Mouse (Mus musculus) monocyte, adult 2 months (primary cell): ENCODE data around the gene Fto.

Source experiments
- DNase-seq, 2 experiments: peaks; one replicate each; pipeline ENCODE4 v3.0.0; 2022; ENCODE audit warnings: low spot score in 2 of 2, low read depth in 1 of 2

Fto gene

GRCm38 (mm10) chr8:91640471-91640870 lies 327.1 kb downstream of the Fto start:
- no peak for DNase-seq

DNA sequence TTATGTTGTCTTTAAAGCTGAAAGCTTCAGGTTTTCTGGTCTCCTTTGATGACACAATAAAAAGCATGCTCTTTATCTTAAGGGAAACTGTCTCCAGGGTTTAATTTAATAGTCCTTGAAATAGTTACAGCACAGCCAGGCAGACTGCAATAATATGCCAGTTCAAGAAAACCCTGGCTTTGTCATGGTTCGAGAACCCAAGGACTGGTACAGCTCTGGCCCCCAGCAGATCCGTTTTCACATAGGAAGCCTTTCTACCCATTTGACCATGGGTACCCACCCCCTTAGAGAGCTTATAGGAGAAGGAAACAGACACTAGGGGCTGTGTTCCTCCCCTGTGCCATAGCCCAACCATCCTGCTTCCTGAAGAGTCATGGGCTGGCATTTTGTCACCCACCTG lies 332.2 kb downstream of the Fto start:
- DNase-seq: no peak

GRCm38 (mm10) chr8:91647959-91648358 lies 334.6 kb downstream of the Fto start:
- no peak for DNase-seq

DNA sequence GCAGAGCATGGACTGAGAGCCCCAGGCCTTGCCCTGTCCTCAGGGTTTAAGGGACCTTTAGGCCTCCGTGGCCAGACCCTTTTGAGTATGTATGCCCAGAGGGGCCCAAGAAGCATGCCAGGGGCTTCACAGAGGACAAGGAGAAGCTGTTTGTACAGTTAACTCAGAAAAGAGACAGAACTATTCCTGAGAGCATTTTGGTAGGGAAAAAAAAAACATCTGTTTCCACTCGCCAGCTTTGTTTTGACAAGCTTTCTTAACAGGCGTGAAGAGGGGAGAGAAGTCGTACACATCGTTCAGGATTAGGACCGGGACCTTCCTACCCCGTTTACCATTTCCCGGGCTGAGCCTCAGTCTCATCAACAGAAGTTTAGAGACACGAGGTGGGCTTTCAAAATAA lies 335.5 kb downstream of the Fto start:
- no peak for DNase-seq

- no peak for DNase-seq
Measured at GRCm38 (mm10) chr8:91653561-91653960, 340.2 kb downstream of the Fto start.

DNA sequence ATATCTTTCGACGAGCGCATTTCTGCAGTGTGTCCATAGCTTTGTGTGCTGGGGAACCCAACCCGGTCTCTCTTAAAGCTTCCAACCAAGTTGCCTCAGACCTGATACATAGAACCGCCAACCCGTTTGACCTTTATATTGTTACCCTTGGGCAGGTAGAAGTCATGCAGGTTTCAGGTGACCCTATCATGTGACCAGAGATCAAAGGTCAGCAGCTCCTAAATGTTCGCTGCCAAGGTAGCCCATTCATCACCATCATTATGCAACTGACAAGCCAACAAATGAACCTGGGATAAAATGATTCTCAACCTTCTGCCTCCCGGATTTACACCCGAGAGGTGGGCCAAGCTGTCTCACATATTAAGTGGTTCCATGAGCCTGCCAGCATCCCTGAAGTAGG lies 344.1 kb downstream of the Fto start:
- DNase-seq: no peak

DNA sequence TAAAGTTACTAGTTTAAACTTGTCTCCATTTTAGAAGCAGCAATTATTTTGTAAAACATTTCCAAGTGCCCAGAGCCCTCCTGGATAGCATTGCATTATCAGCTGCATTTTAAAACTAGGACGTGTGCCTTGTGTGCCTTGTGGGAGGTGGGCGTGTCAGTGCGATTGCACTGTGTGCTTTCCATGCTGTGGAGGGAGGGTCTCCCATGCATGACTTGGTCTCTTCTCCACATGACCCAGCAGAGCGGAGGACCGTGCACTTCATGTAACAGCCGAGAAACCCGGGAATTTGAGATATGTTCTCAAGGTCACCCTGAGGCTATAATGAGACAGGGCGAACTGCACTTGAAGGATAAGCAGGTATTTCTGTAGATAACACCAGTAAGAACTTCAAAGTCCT lies 347.6 kb downstream of the Fto start:
- no peak for DNase-seq

GRCm38 (mm10) chr8:91669461-91670071 lies 356.2 kb downstream of the Fto start:
- DNase-seq: no peak

DNA sequence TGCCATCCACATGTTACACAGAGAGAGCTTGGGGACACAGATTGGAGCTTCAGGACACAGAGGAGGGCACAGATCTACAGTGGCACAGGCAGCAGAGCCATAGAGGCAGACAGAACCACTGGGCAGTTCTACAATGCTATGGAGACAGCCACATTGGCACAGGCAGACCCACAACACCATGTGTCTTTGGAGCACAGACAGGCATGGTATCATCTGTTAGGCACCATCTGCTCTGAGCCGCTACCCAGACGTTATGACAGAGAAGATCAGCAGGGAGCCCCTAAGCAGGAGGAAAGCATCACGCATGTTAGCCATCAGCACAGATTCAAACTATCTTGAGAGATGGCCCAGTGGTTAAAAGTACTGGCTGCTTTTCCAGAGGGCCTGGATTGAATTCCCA lies 363.6 kb downstream of the Fto start:
- no peak for DNase-seq

GRCm38 (mm10) chr8:91679451-91679850 lies 366.1 kb downstream of the Fto start:
- DNase-seq: no peak

GRCm38 (mm10) chr8:91680125-91680524 lies 366.8 kb downstream of the Fto start:
- no peak for DNase-seq

DNA sequence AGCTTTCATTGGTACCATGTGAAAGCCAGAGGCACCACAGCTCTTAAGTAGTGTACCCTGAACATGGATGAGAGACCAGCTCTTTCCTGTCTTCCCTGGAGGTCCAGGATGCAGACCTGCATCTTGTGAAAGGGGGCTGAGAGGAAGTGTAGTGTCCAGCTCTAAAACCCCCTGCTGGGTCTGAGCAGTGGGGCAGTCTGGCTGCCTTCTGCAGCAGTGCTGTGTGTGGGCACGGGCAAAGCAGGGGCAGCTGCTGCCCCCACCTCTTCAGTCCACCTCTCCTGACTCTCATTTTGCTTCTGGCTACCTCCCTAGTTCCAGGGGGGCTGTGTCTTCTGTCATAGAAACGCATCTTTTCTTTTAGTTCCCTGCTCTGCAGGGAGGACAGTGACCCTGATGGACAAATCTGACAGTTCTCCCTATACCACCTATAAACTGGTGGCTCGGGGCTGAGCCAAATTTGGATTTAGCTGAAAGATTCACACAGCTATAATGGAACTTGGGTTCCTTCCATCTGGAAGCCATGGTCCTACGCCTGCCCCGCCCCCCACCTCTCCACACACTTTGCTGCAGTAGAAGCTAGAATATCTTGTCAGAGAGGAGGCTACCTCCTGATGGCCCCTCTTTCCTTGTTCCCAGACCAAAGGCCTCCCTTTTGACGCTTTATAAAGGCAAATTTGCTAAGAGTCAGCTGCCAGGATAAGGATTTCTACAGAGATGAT lies 371.4 kb downstream of the Fto start:
- DNase-seq: no peak

DNA sequence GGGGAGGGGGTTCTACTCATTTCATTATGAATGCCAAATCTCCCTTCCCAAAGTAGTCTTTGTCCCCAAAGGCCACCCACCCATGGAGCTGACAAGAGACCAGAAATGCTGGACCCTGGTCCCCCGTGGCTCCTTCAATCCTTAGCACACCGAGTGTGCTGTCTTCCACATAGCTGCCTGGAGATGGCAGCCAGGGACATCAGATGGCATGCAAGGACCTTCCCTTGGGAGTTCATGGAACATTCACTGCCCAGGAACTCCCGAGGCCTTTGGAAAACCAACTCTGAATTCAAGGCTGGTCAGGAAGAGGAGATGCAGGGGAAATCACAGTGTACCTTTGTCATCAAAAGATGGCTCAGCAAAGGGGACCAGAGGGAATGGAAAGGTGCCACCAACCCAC lies 372.1 kb downstream of the Fto start:
- DNase-seq: no peak

DNA sequence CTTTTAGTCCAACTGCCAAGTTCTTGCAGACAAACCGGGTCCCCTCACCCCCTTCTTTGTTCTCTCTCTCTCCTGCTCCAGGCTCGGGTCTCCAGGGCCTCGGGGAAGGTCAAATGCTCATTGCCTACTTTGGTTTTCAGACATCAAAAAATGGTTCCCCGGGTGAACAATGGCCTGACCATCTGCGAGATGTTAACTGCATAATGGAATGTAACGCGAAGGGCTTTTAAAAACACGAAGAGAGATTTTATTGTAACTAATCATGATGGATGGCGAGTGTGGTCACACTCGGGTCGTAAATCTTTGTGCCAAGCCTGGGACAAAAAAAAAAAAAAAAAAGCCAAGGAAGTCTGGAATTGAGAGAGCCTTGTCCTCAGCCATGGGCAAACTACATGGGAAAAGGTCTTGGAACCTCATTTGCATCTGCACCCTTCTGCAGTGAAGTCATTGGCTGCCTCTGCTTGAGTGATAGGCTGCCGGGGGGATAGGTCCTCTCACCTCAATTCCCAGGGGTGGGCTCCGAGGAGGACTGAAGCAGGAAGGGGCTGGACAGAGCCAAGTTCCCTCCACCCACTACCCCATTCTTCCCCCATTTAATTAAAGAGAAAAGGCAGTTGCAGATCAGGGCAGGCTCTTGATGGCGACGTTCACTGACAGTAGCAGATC lies 378.9 kb downstream of the Fto start:
- no peak for DNase-seq

- DNase-seq: no peak
Measured at GRCm38 (mm10) chr8:91706533-91706932, 393.2 kb downstream of the Fto start.

DNA sequence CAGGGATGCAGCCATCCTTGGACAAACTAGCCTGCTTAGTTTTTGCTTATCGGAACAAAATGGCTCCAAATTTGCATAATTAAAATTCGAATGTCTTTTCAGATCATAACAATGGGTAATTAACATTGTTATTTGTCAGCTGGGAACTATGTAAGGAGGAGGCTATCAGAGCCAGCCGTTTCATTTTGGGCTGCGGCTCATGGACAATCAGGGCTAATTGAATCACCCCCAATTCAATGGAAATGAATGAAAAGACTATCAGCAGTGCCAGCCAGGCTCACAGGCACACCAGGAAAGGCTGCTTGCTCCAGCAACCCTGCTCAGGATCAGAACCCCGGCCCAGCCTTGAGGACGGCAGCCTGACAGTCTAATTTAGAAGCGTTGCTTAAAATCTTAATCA lies 395.3 kb downstream of the Fto start:
- DNase-seq: no peak

- DNase-seq: no peak
Measured at GRCm38 (mm10) chr8:91709768-91710167, 396.4 kb downstream of the Fto start.

- no peak for DNase-seq
Measured at GRCm38 (mm10) chr8:91711202-91711601, 397.9 kb downstream of the Fto start.

DNA sequence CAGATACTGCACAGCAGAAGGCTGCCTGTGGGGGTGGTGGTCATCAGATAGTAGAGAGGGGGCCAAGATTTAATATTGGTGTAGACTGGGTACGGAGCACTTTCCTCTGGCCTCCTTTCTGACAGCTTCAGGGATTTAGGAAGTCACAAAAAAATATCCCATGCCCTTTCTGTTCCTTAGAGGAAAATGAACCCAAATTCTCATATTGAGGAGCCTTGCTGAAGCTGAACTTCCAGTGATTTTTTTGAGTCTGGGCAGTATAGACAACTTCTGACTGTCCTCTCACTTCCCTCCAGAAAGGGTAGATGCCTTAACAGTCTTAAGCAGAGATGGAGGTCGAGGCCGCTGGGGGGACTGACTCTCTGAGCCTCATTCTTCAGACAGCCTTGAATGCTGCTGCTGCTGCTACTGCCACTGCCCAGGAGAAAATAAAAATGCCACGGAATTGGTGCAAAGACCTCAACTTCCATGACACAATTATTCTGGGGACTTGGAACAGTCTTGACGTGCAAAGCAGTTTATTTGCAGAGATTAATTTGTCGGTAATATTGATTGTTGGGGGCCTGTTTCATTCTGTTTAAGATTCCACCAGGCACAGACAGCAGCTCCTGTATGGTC lies 398.8 kb downstream of the Fto start:
- no peak for DNase-seq

DNA sequence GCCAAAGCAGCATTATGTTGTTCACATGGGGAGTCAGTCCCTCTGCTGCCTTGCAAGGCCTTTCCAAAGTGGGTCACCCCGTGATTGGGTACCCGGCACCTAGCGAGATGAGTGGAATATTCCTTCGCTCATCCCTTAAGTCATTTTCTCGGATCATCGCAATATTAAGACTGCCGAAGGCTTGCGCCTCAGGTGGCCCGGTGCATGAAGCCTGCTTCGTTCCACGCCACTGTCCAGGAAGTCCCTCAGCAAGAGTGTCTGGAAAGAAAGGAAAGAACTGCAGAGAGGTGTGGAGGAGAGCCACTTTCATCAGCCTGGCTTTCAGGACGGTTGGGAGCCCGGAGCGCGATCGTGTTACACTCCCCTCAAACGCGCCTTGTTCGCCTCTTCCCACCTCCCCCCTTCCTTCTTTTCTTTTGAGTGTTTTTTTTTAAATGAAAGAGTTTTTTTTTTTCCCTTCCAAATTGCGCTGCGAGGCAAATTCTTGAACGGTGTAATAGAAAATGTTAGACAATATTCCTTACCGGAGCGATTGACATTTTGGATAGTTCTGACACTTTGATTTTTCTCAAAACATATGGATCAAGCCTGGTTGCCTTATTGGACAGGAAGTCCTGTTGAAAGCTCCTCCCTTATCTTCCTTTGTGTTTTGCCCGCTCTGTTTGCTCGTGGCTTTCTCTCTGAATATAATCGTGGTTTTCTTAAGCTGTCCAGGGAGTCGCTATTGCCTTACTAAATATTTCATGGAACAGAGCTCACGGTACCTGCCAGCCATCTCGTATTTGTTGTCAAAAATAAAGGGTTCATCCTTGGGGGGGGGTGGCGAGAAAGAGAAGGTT lies 399.6 kb downstream of the Fto start:
- DNase-seq: no peak

GRCm38 (mm10) chr8:91713677-91714312 lies 400.5 kb downstream of the Fto start:
- no peak for DNase-seq
